Mouse (Mus musculus) midbrain, embryonic 12.5 days (tissue): ENCODE data around the gene Cpa5. TPM values are rescaled to one million over a fixed set of nuclear protein-coding genes. Genes with fewer than 3 reads are reported as not detected.

Source experiments
- ATAC-seq: fragments of 200-750 bp; cut with Nextera tagmentation; 2 replicates; pipeline ENCODE4 v1.8.0; 2017; ENCODE audit warnings: low read depth, moderate TSS enrichment, moderate library complexity; ENCODE audit not compliant: low FRiP score
- H3K27ac ChIP-seq: fragments of 300-500 bp; sonication (generic); replicated peaks from 2 replicates; pipeline ENCODE4 v1.5.1; 2016; ENCODE audit warnings: mild to moderate bottlenecking
- H3K27me3 ChIP-seq: fragments of 300-500 bp; sonication (generic); 2 replicates; pipeline ENCODE4 v1.6.1; 2016; ENCODE audit warnings: mild to moderate bottlenecking
- H3K36me3 ChIP-seq: fragments of 300-500 bp; sonication (generic); 2 replicates; pipeline ENCODE4 v1.6.1; 2016
- H3K4me1 ChIP-seq: fragments of 300-500 bp; sonication (generic); 2 replicates; pipeline ENCODE4 v1.6.1; 2016
- H3K4me2 ChIP-seq: fragments of 300-500 bp; sonication (generic); replicated peaks from 2 replicates; pipeline ENCODE4 v1.6.1; 2016; ENCODE audit warnings: mild to moderate bottlenecking, moderate library complexity
- H3K4me3 ChIP-seq: fragments of 300-500 bp; sonication (generic); 2 replicates; pipeline ENCODE4 v1.5.1; 2016; ENCODE audit warnings: mild to moderate bottlenecking
- H3K9ac ChIP-seq: fragments of 300-500 bp; sonication (generic); replicated peaks from 2 replicates; pipeline ENCODE4 v1.6.1; 2016; ENCODE audit warnings: mild to moderate bottlenecking, moderate library complexity
- H3K9me3 ChIP-seq: fragments of 300-500 bp; sonication (generic); 2 replicates; pipeline ENCODE4 v1.6.1; 2016; ENCODE audit warnings: mild to moderate bottlenecking
- WGBS: fragments of 180-500 bp; shearing (Covaris S2); methylation state at CpG from one replicate; pipeline ENCODE4 v1.1.7; 2016; 5-methylcytosine and 5-hydroxymethylcytosine counted together
- polyA plus RNA-seq: library from polyadenylated mRNA; unstranded; fragments of >200 nt; fragmentation: Nextera tagmentation; extraction: Ambion mirVana; gene quantifications from 2 replicates; pipeline ENCODE4 v1.2.1, GENCODE M21; 2016

Cpa5 gene
- polyA plus RNA-seq, 1 experiment from 2014 or later: 0.14 TPM

DNA sequence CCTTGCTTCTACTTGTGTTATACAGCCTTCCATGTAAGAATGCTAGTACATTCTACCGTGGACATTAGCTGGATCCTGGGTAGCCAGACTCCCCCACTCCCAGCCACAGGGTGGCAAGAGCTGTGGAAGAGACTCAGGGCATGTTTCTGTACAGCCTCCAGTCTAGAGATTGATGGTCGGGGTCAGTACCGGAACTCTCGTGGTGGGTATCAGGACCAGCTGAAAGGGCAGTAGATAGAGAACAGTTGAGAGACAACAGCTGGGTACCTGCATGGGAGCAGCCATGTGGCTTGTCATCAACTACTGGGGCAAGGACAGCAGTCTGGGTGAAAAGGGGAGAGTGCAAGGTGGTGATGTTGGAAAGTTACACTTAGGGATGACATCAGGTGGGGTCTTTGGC is 5.7 kb upstream of the Cpa5 start:
- no peak overlapping the region for H3K4me2 ChIP-seq
- no peaks in the 10 kb centered on the region for H3K36me3 ChIP-seq
- no peaks in the 10 kb centered on the region for H3K27me3 ChIP-seq
- 93% methylated on average over 4 of the region's 4 CpGs for WGBS
- no peak for ATAC-seq
- no peaks in the 10 kb centered on the region for H3K9me3 ChIP-seq
- H3K4me1 ChIP-seq: no peaks in the 10 kb centered on the region
- no peak overlapping the region for H3K27ac ChIP-seq
- H3K9ac ChIP-seq: no peak overlapping the region
- H3K4me3 ChIP-seq: no peak overlapping the region

DNA sequence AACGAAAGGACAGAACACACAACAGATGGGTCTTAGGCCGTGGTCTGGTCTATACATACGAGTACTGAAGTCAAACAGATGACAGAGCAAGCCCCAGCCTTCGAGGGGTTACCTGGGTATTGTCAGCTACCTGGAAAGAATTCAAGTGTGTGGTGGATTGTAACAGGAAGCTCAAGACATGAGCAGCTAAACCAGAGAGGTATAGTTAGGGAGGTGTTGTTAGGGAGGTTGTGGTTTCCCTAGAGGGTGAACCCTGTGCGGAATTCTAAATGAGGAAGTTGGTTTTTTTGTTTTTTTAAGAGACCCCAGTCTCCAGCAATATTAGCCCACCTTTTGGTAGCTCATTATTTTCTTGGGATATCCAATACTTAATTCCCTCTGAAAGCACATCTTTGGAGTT is 5.1 kb upstream of the Cpa5 start:
- Histone ChIP-seq H3K27ac (no peak overlapping the region), H3K4me2 (no peak overlapping the region), H3K4me3 (no peak overlapping the region), H3K9me3 (no peaks in the 10 kb centered on the region), H3K27me3 (no peaks in the 10 kb centered on the region), H3K9ac (no peak overlapping the region), H3K4me1 (peaks cover 1% of the 10 kb centered on the region; the same call in 1 of the 2 replicates), H3K36me3 (no peaks in the 10 kb centered on the region)
- no peak for ATAC-seq
- 81% methylated on average over 5 of the region's 5 CpGs for WGBS

GRCm38 (mm10) chr6:30611212-30611611 is 402 bp downstream of the Cpa5 start:
- Histone ChIP-seq H3K36me3 (no peaks in the 10 kb centered on the region), H3K27ac (0 out of 2 replicates have a peak overlapping the region, but pooled peaks have one; percentile 22), H3K9ac (no peak overlapping the region), H3K4me2 (no peak overlapping the region), H3K4me1 (peaks cover 36% of the 10 kb centered on the region), H3K9me3 (no peaks in the 10 kb centered on the region), H3K4me3 (no peak overlapping the region), H3K27me3 (no peaks in the 10 kb centered on the region)
- 22% methylated on average over 5 of the region's 5 CpGs for WGBS
- ATAC-seq: no peak

GRCm38 (mm10) chr6:30614251-30614650 is 3.4 kb downstream of the Cpa5 start:
- ATAC-seq: no peak

DNA sequence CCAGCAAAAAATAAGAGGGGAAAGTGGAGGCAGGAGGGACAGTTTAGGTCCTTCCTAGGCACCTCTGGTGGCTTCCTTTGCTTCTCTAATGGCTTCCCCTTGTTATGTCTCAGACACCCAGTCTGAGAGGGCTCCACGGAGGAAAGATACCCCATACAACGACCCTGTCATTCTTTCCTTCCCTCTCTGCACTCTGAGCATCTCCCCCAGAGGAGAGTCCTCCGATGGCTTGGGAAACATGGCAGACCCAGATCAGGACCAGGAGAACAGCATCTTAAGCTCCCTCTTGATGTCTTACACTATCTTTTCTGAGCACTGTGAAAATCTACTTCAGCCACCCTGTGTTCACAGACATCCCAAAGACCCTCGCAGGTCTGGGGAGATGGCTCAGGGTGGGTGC is 4.9 kb downstream of the Cpa5 start:
- peaks cover 73% of the 10 kb centered on the region for H3K4me1 ChIP-seq
- no peak overlapping the region for H3K4me3 ChIP-seq
- peak overlapping the region; percentile 54; the same call in 1 of the 2 replicates for H3K4me2 ChIP-seq
- WGBS: 9% methylated on average over 4 of the region's 4 CpGs
- no peak for ATAC-seq
- 0 out of 2 replicates have a peak overlapping the region, but pooled peaks have one; percentile 11 for H3K9ac ChIP-seq
- H3K36me3 ChIP-seq: no peaks in the 10 kb centered on the region
- peak overlapping the region; percentile 92 for H3K27ac ChIP-seq
- no peaks in the 10 kb centered on the region for H3K27me3 ChIP-seq
- H3K9me3 ChIP-seq: no peaks in the 10 kb centered on the region

More at GRCm38 (mm10) chr6:30614251-30614650, 3.4 kb downstream of the Cpa5 start:
- H3K9me3 ChIP-seq: no peaks in the 10 kb centered on the region
- no peaks in the 10 kb centered on the region for H3K36me3 ChIP-seq
- 74% methylated on average over 6 of the region's 6 CpGs for WGBS
- peaks cover 67% of the 10 kb centered on the region for H3K4me1 ChIP-seq
- H3K27ac ChIP-seq: no peak overlapping the region
- H3K27me3 ChIP-seq: no peaks in the 10 kb centered on the region
- no peak overlapping the region for H3K4me3 ChIP-seq
- H3K4me2 ChIP-seq: no peak overlapping the region
- no peak overlapping the region for H3K9ac ChIP-seq

- H3K9ac ChIP-seq: peak overlapping the region; percentile 37; the same call in 1 of the 2 replicates
- peak overlapping the region; percentile 54 for H3K4me2 ChIP-seq
- WGBS: under 1% methylated on average over 8 of the region's 8 CpGs
- no peaks in the 10 kb centered on the region for H3K27me3 ChIP-seq
- no peaks in the 10 kb centered on the region for H3K9me3 ChIP-seq
- no peak overlapping the region for H3K4me3 ChIP-seq
- ATAC-seq: peak; percentile 44
- peak overlapping the region; percentile 92 for H3K27ac ChIP-seq
- H3K36me3 ChIP-seq: no peaks in the 10 kb centered on the region
- peaks cover 68% of the 10 kb centered on the region for H3K4me1 ChIP-seq
These were observed 5.7 kb downstream of the Cpa5 start for GRCm38 (mm10) chr6:30616491-30616941.

DNA sequence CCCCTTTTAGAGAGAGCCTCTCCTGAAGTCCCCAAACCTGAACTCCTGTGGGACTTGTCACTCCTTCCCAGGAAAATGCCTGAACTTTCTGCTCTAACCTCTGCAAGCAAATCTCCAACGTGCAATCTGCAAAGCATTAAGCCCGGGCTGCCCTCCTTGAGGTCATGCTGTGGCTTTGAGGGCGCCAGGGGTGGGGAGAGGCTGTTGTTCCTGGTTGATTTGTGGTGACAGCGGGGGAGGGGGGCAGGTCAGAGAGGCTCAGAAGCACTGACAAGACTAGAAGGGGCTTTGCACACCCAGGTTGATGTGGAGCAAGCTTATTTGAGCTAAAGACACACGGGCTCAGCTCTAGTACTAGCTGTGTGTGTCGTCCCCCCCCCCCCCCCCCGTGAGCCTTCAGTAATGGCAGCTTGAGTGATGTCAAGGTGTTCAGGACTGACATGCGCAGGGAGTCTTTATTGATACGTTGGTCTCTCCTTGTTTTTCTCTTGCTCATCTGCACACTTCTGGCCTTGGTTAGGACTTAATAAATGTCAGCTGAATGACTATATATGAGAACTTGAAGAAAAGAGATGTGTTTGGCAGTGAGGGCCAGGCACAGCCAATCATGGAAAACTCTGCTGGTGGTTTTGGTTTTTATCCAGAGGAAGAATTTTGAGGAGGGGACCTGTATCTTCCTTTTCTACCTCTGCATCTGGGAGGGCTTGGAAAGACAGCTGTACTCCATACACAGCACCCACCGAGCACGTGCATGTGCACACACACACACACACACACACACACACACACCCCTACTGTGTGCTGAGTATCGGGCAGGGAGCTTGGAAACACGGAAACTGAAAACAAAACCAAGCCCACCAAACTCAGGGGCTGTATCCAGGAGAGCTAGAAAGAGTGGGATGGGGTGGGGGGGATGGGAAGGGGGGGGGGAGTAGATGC is 6.5 kb downstream of the Cpa5 start:
- H3K9ac ChIP-seq: peak overlapping the region; percentile 46; the same call in 1 of the 2 replicates
- H3K4me2 ChIP-seq: peak overlapping the region; percentile 54
- peak overlapping the region; percentile 92 for H3K27ac ChIP-seq
- peaks cover 62% of the 10 kb centered on the region for H3K4me1 ChIP-seq
- no peaks in the 10 kb centered on the region for H3K27me3 ChIP-seq
- no peaks in the 10 kb centered on the region for H3K36me3 ChIP-seq
- H3K4me3 ChIP-seq: peak overlapping the region; percentile 27
- no peaks in the 10 kb centered on the region for H3K9me3 ChIP-seq
- peak; percentile 16; the same call in 1 of the 2 replicates for ATAC-seq
- WGBS: under 1% methylated on average over 13 of the region's 13 CpGs

DNA sequence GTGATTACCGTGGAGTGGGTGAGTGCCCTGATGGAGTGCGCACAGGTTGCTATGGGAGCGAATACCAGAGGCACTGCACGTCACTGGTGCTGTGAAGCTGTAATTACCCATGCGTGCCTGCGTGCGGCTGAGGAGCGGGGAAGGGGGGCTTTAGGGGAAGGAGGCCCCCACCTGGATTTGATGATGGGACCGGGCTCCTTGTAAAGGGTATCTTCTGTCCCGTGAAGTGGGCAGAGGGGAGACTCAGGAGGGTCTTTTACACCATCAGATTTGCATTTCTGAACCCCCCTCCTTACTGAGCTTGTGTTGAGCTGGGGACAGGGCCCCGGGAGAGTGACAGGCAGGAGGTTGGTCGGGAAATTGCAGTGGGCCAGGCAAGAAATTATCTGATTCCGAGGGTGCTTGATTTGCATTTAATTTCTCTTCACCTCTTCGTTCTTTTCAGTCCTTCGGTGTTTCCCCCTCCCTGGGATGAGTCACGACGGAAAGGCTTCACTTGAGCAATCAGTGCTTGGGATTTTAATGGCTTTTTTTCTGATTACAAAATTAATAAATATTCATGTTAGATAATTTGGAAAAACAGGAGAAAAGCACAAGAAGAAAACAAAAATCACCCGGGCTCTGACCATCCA is 7.3 kb downstream of the Cpa5 start:
- peak overlapping the region; percentile 27 for H3K4me3 ChIP-seq
- ATAC-seq: peak; percentile 86
- peaks cover 62% of the 10 kb centered on the region for H3K4me1 ChIP-seq
- no peaks in the 10 kb centered on the region for H3K9me3 ChIP-seq
- H3K4me2 ChIP-seq: peak overlapping the region; percentile 54
- H3K27ac ChIP-seq: peak overlapping the region; percentile 92
- H3K9ac ChIP-seq: peak overlapping the region; percentile 46
- H3K27me3 ChIP-seq: no peaks in the 10 kb centered on the region
- WGBS: 3% methylated on average over 18 of the region's 18 CpGs
- H3K36me3 ChIP-seq: no peaks in the 10 kb centered on the region

- WGBS: 22% methylated on average over 6 of the region's 6 CpGs
- no peak overlapping the region for H3K4me3 ChIP-seq
- peak overlapping the region; percentile 92 for H3K27ac ChIP-seq
- ATAC-seq: no peak
- peak overlapping the region; percentile 54; the same call in 1 of the 2 replicates for H3K4me2 ChIP-seq
- H3K9me3 ChIP-seq: no peaks in the 10 kb centered on the region
- H3K36me3 ChIP-seq: no peaks in the 10 kb centered on the region
- H3K9ac ChIP-seq: 0 out of 2 replicates have a peak overlapping the region, but pooled peaks have one; percentile 15
- peaks cover 62% of the 10 kb centered on the region for H3K4me1 ChIP-seq
- H3K27me3 ChIP-seq: no peaks in the 10 kb centered on the region
These were observed 7.9 kb downstream of the Cpa5 start for GRCm38 (mm10) chr6:30618735-30619134.

DNA sequence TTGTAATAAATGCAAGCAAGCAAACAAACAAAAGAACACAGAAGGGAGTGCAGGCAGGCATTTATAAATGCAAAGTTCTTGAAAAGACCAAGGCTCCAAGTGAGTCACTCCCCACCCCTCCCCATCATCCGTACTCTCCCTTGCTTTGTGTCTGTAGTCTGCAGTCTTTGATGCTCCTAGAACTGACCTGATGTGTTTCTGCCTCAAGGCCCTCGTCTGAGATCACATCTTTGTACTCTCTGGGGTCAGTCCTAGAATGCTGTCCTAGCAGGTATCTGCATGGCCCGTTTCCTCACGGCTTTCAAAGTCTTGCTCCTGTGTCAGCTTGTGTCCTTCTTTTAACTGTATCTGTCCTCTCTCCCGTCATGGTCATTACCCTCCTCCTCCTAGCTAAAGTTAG is 8.8 kb downstream of the Cpa5 start:
- Histone ChIP-seq H3K27ac (0 out of 2 replicates have a peak overlapping the region, but pooled peaks have one; percentile 92), H3K4me3 (no peak overlapping the region), H3K36me3 (no peaks in the 10 kb centered on the region), H3K4me1 (peaks cover 56% of the 10 kb centered on the region), H3K9me3 (no peaks in the 10 kb centered on the region), H3K9ac (no peak overlapping the region), H3K4me2 (no peak overlapping the region), H3K27me3 (no peaks in the 10 kb centered on the region)
- ATAC-seq: no peak
- 64% methylated on average over 5 of the region's 5 CpGs for WGBS

DNA sequence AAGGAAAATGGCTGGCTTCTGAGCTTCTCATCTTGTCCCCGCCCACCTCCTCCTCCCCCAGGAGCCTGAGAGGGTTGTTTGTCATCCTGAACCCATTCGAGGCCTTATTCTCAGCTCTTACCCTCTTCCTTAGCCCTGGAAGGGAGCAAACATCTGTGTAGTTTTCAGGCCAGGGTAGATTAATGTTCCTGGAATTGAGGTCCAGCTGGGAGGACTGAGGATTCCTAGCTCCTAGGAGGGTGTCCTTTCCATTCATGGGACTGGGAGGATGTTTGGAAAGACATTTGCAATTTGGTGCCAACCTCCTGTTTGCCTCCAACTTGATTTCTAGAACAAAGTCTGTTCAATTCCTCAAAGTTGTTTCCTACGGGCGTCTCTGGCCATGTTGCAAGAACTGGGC is 9.8 kb downstream of the Cpa5 start:
- 84% methylated on average over 4 of the region's 4 CpGs for WGBS
- ATAC-seq: no peak
- peaks cover 47% of the 10 kb centered on the region for H3K4me1 ChIP-seq

DNA sequence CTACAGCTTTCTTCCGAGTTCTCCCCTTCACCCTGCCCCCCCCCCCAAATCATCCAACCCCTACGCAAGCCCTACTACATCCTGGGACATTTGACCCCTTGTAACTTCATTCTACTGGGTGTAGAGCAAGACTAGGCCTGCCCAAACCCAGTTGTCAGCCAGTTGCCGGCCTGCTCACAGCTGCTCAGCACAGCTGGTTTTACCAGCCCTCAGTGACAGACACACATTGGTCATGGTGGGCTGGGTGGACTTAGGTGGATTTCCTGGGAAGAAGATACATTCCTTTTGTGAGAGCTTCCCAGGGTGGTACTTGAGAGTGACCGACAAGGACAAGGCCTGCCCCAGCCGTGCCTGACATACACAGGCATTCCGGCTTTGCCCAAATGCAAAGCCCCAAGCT is 10.2 kb downstream of the Cpa5 start:
- Histone ChIP-seq H3K4me1 (peaks cover 43% of the 10 kb centered on the region), H3K27me3 (no peaks in the 10 kb centered on the region), H3K4me2 (no peak overlapping the region)

More for the DNA sequence above, 9.8 kb downstream of the Cpa5 start:
- Histone ChIP-seq H3K27me3 (no peaks in the 10 kb centered on the region), H3K9me3 (no peaks in the 10 kb centered on the region), H3K27ac (no peak overlapping the region), H3K9ac (no peak overlapping the region), H3K36me3 (no peaks in the 10 kb centered on the region), H3K4me2 (no peak overlapping the region), H3K4me3 (no peak overlapping the region)

More for the DNA sequence above, 10.2 kb downstream of the Cpa5 start:
- Histone ChIP-seq H3K27ac (0 out of 2 replicates have a peak overlapping the region, but pooled peaks have one; percentile 6), H3K9me3 (no peaks in the 10 kb centered on the region), H3K4me3 (no peak overlapping the region), H3K9ac (no peak overlapping the region), H3K36me3 (no peaks in the 10 kb centered on the region)
- no peak for ATAC-seq
- WGBS: 91% methylated on average over 6 of the region's 6 CpGs
